Mouse (Mus musculus) mesoderm, embryonic 11.5 days (tissue): Measurements from ENCODE around the gene Gm10778.

Experiments
- DNase-seq: peaks from one replicate; pipeline ENCODE4 v3.0.0-alpha.2; 2012; ENCODE audit warnings: low read depth, low spot score

The Gm10778 gene

DNA sequence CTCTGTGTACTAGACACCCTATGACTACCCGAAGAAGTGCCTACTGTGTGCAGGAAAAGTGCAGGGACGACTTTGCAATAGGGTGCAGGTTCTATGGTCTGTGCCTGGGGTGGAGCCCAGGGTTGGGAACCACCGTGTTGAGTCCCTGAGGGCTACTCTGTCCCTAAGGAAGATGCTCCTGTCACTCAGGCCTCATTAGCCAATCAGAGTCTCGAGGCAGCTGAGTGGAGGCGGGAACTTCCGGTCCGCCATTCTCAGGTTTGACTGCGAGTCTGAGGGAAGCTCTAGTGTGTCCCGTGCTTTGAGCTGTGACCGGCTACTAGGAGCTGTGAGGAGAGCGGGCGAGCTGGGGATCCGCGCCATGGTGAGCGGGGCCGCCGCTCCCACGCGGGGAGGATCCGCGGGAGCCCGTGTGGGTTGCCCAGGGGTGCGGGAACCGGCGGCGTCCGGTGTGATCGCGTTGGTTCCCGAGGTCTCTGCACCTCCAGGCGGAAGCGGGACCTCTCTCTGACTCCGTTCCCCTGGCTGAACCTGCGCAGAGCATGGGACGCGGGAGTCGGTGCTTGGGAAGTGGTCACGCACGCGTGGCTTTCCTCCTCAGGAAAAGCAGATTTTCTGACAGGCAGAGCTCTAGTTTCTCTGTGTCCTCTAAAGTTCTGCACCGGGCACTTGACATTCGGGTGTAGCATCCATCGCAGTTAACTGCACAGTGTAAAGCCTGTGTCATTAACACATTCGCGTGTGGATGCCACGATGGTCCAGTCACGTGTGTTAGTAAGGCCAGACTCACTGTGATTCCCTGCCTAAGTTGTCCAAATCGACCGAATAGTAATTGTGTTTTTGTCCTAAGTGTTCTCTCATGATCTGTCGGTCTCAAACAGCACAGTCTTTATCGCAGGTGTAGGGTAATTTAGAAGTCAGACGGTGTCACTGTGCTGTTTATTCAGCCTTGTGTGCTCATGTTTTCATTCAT lies at the start of gene Gm10778:
Gm10778 (plus strand) TSS at position 257 of the 973 bp plus-strand sequence.
- peak; percentile 93 for DNase-seq

DNA sequence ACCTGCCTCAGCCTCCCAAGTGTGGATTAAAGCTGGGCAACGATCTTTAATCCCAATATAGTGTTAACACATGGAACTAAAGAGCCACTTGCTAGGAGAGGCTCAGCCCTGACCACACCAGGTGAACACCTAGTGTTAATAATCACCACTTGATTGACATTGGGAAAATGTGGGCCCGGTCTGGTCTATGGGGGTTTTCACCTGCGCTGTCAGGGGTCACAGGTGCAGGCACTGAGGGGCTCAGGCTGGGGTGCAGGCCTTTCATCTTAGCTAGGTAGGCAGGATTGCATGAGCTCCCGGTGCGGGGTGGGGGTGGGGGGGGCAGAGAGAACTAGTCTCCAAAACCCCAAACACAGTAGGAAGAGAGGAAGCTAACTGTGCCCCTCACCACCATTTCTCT lies 49.2 kb upstream of the Gm10778 start:
- no peak for DNase-seq

DNA sequence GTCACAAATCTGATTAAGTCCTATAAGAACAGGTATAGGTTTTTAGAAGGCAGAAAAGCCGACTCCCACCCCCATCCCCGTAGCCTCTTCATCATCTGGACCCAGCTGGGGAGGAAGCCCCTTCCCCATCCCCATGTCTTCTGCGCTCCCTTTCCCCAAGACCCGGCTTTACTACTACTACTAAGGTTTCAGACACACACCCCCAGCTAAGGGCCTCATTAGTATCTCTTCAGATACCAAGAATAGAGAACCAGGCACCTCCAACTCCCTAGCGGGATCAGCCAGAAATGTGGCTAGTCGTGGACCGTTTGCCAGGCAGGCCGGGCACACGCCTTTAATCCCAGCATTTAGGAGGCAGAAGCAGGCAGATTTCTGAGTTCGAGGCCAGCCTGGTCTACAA lies 48.8 kb upstream of the Gm10778 start:
- DNase-seq = no peak

DNA sequence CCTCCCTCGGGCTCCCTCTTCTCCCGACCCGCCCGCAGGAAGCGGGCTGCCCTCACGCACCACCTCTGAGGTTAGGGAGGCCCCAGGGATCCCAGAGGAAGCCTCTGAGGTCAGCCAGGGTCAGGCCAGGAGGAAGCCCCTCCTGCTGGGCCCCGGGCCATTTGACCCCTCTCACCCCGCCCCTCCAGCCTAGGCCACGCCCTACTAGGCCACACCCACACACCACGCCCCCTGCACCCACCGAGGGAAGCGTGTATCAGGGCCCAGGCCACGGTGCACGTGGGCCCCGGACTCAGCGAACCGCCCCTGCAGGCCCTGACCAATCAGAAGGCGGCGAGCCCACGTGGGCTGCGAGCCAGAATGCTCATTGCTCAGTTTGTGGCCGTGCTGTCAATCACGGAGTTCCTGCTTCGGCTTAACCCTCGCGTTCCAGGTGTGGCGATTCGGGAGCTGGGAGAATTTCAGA lies 48.1 kb upstream of the Gm10778 start, which contains the start of gene Tle6:
Tle6 (minus strand) TSS at position 336 of the 466 bp plus-strand sequence.
- peak; percentile 98 for DNase-seq

DNA sequence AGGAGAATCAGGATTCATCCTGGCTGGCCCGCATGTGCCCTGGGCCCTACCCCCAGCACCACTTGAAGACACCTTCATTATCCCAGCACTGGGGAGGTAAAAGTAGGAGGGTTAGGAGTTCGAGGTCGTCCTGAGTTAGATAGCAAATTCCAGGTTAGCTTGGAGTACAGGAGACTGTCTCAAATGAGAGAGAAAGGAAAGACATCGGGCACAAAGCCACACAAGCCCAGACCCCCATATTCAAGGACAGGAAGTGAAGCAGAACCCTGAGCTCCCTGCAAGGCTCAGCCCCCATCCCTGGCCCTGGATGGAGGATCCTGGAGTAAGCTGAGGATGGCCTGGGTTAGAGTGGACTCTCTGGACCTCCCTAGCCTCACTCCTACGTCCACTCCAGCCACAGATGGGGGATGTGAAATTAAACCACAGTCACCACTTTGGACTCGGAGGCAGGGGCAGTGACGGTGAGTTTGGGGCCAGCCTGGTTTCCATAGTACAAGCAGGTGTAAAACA lies 47.4 kb upstream of the Gm10778 start:
- DNase-seq = no peak

DNA sequence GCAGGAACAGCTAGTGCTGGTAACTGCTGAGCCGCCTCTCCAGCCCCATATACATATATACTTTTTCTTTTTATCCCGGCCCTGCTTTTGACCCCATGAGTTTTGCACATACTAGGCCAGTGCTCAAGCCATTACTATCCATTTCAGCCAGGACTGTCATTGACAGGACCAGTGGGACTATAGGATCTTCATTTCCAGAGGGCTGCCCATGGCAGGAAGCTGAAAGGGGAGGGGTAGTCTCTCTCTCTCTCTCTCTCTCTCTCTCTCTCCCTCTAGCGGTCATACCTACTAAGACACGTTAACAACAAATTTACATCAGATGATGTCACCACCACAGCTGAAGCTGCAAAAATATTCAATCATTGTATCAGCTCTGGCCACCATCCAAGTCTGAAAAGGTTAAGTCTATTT lies 46.1 kb upstream of the Gm10778 start:
- DNase-seq = peak; percentile 79

DNA sequence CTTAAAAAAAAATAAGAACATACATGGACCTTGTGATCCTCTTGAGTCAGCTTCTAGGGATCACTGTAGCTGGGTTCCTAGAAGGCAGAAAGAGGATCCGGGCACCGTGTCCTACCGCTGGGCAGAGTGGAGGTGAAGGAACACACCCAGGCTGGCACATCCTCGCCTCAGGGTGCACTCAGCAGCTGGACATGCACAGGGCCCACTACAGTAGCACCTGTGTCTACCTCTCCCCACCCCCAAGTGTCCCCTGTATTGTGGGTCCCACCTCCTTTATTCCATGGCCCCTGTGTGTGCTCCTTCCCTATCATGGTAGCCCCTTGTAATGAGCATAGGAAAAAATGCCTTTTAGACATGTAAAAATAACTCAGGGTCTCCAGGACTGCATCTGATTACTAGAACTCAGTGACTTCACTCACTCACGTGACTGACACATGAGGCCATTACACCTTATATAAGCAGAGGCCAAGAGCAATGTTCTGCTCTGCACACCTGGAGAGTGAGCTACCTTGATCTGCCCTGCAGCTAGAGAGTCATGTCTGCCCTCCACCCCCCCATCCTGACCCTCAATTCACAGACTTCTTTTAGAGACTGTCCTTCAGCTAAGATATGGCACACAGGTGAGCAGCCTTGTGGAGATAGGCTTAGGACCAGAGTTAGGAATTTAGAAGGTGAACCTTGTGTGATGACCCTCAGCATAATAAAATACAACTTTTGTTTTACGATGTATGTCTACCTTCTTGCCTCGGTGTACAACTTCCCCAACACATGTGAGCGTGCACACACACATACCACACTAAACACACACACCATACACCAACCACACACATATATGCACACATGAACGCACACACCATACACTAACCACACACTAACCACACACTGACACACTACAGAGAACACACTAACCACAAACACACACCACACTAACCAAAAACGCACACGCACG lies 44.6 kb upstream of the Gm10778 start:
- no peak for DNase-seq

DNA sequence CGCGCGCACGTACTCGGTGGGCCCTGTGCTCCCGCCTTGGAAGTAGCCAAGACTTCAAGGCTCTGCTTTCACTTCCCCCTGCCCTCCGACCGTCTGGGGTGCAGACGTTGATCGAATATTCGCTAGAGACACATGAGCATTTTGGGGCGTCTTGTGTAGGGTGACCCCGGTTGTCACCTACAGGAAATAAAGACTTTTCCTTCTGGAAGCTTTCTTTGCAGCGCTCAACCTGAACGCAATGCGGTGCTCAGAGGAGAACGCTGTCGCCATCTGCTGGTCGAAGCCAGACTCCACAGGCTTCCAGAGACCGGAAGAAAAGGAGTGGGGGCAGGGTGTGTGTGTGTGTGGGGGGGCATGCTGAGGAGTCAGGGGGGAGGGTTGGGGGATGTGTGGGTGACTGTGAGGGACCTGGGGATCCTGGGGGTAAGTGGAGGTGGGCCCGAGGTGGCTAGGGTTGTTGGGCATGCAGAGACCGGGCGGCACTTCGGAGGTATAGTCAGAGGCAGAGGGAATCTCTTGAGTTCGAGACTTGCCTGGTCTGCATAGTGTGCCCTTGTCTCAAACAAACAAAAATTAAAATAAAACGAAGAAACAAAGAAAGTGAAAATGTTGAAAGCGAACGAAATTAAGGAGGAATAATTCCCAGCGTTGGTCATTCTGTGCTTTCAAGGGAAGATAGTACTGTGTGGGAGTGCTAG lies 43.7 kb upstream of the Gm10778 start:
- peak; percentile 91 for DNase-seq

DNA sequence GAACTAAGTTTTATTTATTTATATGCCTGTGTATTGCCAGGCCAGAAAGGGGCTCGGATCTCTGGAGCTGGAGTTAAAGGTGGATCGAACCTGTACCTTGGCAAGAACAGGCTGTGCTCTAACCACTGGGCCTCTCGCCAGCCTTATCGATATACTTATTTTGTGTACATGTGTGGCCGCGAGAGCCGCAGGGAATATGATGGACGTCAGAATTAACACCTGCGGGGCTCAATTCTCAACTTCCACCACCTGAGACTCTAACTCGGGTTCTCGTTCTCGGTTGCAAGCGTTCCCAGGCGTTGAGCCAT lies 43.2 kb upstream of the Gm10778 start:
- no peak for DNase-seq

DNA sequence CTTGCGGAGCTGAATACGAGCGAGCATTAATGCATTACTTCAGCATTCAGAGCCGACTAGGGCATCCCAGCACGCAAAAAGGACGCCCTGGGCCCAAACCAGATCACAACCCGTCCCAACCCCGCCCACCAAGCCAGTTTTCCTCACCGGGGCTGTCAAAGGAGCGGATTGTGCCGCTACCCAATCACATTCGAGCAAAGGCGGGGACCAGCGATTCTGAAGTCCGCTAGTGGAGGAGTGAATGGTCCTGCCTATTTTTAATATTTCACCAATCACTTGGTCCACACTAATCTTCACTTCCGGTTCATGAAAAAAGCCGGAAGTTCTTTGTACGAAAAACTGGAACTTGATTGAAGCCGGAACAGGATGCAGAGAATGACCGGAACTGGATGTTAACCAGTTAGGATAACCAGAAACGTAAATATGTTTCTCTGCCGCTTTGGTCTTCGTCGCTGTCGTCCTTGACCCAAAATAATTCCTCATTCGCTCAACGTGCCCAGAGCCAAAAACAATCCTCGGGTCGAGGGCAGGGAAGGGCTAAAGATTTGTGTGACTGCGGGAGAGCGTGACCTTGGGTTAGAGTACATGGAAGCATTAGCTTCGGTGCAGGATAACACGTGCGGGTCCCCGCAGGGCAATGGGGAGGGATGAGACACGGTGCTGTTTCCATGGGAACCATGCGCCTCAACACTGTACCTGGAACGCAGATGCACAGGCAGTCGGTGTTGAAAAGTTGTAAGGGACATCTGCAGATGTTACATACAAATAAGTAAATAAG lies 42.7 kb upstream of the Gm10778 start, which contains the start of gene BC025920:
BC025920 (plus strand) TSS at position 297 of the 778 bp plus-strand sequence.
- DNase-seq = peak; percentile 97

DNA sequence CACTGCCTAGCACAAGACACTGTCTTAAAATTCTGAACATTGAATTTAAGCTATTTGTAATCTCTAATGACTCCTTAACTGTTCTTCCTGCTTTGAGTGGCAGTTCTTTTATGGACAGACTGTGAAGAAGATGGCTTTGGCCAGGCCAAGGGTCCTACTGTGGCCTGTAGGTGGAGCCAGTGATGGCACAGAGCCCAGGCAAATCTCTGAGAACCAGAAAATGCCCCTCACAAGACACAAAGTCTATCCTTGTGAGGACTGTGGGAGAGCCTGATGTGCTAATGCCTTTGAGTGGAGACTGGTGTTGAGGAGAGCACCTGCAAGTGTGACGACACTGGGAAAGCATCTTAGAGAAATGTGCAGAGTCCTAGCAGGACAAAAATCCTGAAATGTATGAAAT lies 40.6 kb upstream of the Gm10778 start:
- no peak for DNase-seq

DNA sequence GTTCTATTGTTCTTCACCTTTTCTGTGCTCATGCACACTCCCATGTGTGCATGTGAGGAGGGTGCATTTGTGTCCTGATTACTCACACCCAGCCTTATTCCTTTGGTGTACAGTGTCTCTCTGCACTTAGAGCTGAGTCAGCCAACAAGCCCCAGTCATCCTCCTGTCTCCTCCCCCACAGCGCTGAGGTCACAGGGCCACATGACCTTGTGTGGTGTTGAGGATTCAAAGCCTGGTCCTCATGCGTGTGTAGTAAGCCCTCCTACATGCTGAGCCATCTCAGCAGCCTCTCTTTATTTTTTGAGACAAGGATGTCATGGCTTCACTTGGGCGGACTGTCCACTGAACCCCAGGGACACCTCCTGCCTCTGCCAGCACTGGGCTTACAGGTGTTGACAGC lies 36.1 kb upstream of the Gm10778 start:
- DNase-seq = no peak

DNA sequence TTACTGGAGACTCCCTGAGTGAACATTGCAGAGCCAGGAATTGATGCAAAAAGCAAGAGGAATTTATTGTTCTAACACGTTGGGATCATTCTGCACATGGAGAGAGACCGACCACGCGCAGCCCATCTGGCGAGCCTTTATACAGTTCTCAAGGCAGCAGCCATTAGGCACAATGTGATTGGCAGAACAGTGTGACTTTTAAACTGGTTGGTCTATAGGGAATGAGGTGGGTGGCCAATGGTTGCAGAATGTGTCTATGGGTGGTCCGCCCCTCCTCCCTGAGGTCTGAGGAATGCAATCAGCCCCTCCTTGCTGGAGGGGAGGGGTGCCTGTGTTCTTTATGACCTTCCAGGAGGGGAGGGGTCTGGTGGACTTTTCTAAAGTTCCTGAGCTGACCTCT lies 33.4 kb upstream of the Gm10778 start:
- peak; percentile 64 for DNase-seq

DNA sequence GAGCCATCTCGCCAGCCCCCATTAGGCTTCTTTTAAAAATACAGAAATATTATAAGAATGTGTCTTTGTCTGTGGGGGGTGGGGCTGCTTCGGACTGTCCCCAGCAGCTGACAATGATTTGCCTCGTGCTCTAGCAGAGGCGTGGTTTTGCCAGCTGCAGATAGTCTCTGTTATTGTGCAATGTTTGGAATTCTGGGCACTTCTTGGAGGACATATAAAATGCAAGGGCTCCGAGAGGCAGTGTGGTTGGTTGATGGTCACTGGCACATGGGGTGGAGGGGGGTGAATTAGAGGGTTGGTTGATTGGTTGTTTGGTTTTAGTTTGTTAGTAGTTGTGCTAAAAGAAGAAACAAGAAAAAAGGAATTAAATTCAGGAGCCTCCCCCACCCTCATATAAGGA lies 28.9 kb upstream of the Gm10778 start:
- DNase-seq = no peak

DNA sequence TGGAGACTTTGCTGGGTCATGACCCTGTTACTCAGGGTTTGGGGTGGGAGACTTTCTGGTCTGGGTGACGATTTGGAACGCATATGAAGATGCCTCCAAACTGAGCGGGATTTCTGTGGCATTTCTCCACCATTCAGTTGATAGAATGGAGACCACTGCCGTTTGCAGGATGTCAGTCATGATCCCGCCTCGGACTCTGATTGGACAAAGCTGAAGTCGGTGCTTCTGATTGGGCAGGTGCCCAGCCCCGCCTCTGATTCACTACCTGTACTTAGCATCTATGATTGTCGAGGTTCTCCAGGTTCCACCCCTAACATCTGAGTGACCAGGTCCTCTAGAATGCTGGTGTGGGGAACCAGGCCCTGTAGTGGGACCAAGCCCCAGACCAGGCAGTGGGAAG lies 28.1 kb upstream of the Gm10778 start:
- no peak for DNase-seq

DNA sequence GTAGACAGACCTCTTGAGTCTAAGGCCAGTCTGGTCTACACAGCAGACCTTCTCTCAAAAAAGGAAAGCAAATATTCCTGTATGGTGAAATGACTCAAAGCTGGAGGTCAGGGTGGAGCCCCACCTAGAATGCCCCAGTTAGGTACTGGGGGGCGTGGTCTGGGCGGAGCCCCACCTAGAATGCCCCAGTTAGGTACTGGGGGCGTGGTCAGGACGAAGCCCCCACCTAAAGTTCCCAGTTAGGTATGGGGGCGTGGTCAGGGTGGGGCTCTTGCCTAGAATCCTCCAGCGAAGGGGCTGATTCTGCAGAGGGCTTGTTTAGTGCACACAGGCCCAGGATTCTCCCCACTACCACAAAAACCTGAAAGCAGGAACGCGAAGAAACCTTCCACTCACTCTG lies 25.4 kb upstream of the Gm10778 start:
- DNase-seq = no peak

DNA sequence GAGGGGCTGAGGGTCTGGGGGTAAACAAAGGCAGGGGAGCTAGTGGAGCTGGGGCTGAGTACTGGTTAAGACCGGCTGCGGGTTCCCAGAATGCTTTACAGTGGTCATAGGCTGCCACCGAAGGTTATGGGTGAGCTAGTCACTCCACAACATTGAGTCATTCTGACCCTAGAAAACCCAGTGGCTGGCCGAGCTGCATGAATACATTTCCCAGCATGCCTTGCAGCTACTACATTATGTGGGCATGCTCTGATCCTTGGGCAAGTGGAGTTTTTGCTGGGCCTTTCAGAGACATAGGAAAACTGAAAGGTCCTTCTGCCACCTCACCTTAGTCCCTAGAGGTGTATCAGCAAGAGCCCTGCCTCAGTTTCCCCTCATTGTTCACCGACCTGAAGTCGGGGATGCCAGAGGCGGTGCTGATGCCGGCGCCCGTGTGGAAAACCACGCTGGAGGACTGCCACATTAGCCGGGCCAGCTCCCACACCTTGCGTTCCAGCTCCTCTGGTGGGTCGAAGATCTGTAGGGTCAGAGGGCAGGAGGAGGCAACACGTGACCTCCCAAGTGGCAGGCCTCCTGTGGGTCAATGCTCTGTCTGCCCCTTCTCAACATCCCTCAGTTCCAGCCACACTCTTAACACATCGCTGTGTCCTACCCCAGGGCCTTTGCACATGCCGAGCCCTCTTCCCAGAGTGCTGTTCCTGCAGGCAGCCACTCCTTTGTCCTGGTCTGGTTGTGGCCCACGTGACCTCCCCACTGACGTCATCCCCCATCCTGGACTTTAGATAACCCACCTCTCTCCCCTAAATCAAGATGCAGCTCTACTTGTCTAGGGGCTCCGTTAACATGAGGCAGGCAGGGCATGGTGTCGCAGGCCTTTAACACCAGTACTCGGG lies 22.5 kb upstream of the Gm10778 start:
- no peak for DNase-seq

DNA sequence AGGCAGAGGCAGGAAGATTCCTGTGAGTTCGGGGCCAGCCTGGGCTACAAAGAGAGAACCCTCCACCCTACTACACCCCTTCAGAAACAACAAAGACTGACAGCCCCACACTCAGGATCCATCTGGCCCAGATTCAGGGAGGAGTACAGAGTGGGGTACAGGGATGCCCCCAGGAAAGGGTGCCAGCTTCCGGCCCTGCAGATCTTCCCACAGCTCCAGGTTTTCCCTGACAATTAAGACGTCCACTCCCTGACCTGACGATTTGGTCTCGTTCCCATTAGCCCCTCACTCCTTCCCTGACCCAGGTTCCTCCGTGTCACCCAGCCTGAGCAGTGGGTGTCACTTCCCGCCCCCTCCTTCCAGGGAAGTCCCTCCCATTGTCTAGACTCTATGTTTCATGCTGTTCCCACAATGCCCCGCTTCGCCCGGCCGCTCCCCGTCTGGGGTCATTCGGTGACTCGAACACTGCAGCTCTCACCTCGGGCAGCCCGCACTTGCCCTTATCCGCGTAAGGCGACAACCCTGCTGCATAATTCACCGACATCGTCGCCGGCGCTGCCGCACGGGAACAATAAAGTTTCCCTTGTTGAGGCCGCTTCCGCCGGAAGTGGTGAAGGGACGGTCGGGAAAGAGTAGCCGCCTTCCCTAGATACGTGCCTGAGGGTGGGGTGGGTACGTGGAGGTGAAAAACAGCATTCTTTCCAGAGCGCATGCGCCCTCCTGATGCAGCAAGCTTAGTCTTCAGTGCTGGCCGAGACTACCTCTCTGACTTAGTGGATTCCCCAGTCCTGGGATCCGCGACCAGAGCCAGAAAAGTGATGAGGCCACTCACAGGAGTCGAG lies 21.6 kb upstream of the Gm10778 start, which contains the start of gene Sirt6:
Sirt6 (minus strand) TSS at position 804 of the 842 bp plus-strand sequence.
- peak; percentile 95 for DNase-seq
